25 mouse cellular contexts compared by ENCODE assay signal in the genomic region with DNA sequence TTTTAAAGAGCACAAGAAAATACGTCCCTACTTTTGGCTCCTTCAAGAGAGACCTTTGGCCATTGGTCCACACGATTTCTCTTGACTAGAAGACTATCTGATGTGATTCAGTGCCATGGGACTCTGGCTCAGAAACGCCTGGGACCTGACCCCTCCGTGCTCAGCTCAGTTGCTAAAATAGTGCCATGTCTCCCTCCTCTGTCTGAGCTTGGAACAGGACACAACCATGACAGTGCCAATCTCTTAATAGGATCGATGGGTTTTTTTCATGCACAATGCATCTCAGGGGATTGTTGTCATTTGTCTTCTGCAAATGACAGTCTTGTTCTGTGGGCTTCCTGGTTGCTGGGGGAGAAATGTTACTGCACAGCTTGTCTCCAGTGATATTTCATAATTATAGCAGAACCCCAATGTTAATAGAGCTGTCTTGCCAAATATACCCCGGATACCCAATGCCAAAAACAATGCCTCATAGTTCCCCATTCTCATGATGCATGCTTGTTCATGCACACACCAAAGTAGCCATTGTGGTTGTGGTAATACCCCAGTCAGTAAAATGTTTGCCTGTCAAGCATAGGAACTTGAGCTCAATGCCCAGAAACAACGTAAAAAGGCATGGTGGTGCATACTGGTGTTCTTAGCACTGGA.
DNase-seq lines count a peak whose midpoint lies in the region; ATAC-seq and TF ChIP-seq lines count a peak whose summit lies in the region.
"Had no signal": no experiment of that assay in that cellular context is flagged by ENCODE, and none has a peak within 500 bp of the region (broad histone marks: within the 10 kb centered on the region; RNA-seq: fewer than 3 reads in every experiment).

No protein-coding gene starts in this region.

- H3K27me3 ChIP-seq in forebrain, postnatal 0 days (ENCODE audit: insufficient read depth, low read length) = no peaks in the 10 kb centered on the region
- no peaks in the 10 kb centered on the region for H3K27me3 ChIP-seq in forebrain, embryonic 12.5 days
- peaks cover 32% of the 10 kb centered on the region for H3K27me3 ChIP-seq in CH12.LX (replicated peaks)
- H3K27me3 ChIP-seq: embryonic facial prominence, embryonic 12.5 days; heart, embryonic 13.5 days; hindbrain, embryonic 13.5 days; intestine, embryonic 15.5 days; limb, embryonic 15.5 days; neural tube, embryonic 15.5 days had no signal

- H3K9ac ChIP-seq in forebrain, postnatal 0 days = no peak overlapping the region
- H3K9ac ChIP-seq in forebrain, embryonic 12.5 days = no peak overlapping the region
- H3K9ac ChIP-seq in CH12.LX (ENCODE audit: insufficient read depth, low read depth) = no peak overlapping the region
- H3K9ac ChIP-seq: embryonic facial prominence, embryonic 12.5 days; heart, embryonic 13.5 days; hindbrain, embryonic 13.5 days; intestine, embryonic 15.5 days; limb, embryonic 15.5 days; liver, embryonic 14.5 days; lung, embryonic 14.5 days; neural tube, embryonic 15.5 days had no signal

- TF ChIP-seq RAD21 in CH12.LX (IDR thresholded peaks at IDR 0.05; ENCODE audit: low read depth, low read length) = peak; percentile 17

- H3K27ac ChIP-seq in forebrain, postnatal 0 days (ENCODE audit: low read depth, low read length) = no peak overlapping the region
- H3K27ac ChIP-seq in forebrain, embryonic 12.5 days = no peak overlapping the region
- H3K27ac ChIP-seq in CH12.LX (ENCODE audit: insufficient read depth, low read depth) = no peak overlapping the region
- H3K27ac ChIP-seq: embryonic facial prominence, embryonic 12.5 days; gastrocnemius, adult 2 months; heart, embryonic 13.5 days; hindbrain, embryonic 13.5 days; intestine, embryonic 15.5 days; limb, embryonic 15.5 days; liver, embryonic 14.5 days; neural tube, embryonic 15.5 days; stomach, postnatal 0 days had no signal

- no peaks in the 10 kb centered on the region for H3K9me3 ChIP-seq in forebrain, postnatal 0 days (ENCODE audit: low read length)
- no peaks in the 10 kb centered on the region for H3K9me3 ChIP-seq in forebrain, embryonic 12.5 days
- no peaks in the 10 kb centered on the region for H3K9me3 ChIP-seq in CH12.LX (replicated peaks; ENCODE audit: low read length)
- H3K9me3 ChIP-seq: embryonic facial prominence, embryonic 12.5 days; heart, embryonic 13.5 days; intestine, embryonic 15.5 days; limb, embryonic 15.5 days; neural tube, embryonic 15.5 days had no signal

- H3K36me3 ChIP-seq in forebrain, postnatal 0 days (ENCODE audit: insufficient read depth) = no peaks in the 10 kb centered on the region
- H3K36me3 ChIP-seq in forebrain, embryonic 12.5 days (replicated peaks) = no peaks in the 10 kb centered on the region
- no peaks in the 10 kb centered on the region for H3K36me3 ChIP-seq in CH12.LX (replicated peaks in 1 of 2; ENCODE audit: control insufficient read depth in 1 of 2, insufficient read depth in 1 of 2, low read length in 1 of 2)
- H3K36me3 ChIP-seq: embryonic facial prominence, embryonic 12.5 days; heart, embryonic 13.5 days; hindbrain, embryonic 13.5 days; intestine, embryonic 15.5 days; limb, embryonic 15.5 days; neural tube, embryonic 15.5 days had no signal

- H3K79me2 ChIP-seq in CH12.LX (replicated peaks; ENCODE audit: control insufficient read depth, extremely low read depth, insufficient read depth, poor library complexity, severe bottlenecking) = no peaks in the 10 kb centered on the region

- TF ChIP-seq CTCF in forebrain, postnatal 0 days (IDR thresholded peaks at IDR 0.05; ENCODE audit: low read depth) = peak; percentile 31; the same call in 1 of the 2 replicates
- TF ChIP-seq CTCF in CH12.LX (conservative IDR thresholded peaks at IDR 0.05 in 1 of 2, IDR thresholded peaks at IDR 0.05 in 1 of 2; ENCODE audit: low read depth in 2 of 2, low read length in 2 of 2) = peak in 1 of 2 experiments; percentile 26; a peak in 1 of 4 replicates

- no peak overlapping the region for H3K4me2 ChIP-seq in forebrain, postnatal 0 days (ENCODE audit: low read depth)
- H3K4me2 ChIP-seq in forebrain, embryonic 12.5 days = no peak overlapping the region
- H3K4me2 ChIP-seq in CH12.LX (ENCODE audit: insufficient read depth, low read depth, poor library complexity, severe bottlenecking) = no peak overlapping the region
- H3K4me2 ChIP-seq: embryonic facial prominence, embryonic 12.5 days; heart, embryonic 13.5 days; hindbrain, embryonic 13.5 days; intestine, embryonic 15.5 days; limb, embryonic 15.5 days; lung, embryonic 14.5 days; neural tube, embryonic 15.5 days had no signal

- no peak overlapping the region for H3K4me3 ChIP-seq in forebrain, postnatal 0 days (ENCODE audit: low read depth, low read length)
- H3K4me3 ChIP-seq in forebrain, embryonic 12.5 days (replicated peaks) = no peak overlapping the region
- no peak overlapping the region for H3K4me3 ChIP-seq in CH12.LX (replicated peaks in 1 of 3; ENCODE audit: low read depth in 2 of 3, low read length in 2 of 3, poor library complexity in 1 of 3)
- H3K4me3 ChIP-seq: embryonic facial prominence, embryonic 12.5 days; gastrocnemius, adult 2 months; heart, embryonic 13.5 days; hindbrain, embryonic 13.5 days; intestine, embryonic 15.5 days; limb, embryonic 15.5 days; neural tube, embryonic 15.5 days had no signal

- no peak for ATAC-seq in forebrain, postnatal 0 days
- ATAC-seq in forebrain, embryonic 12.5 days (ENCODE audit: low FRiP score) = no peak
- ATAC-seq: intestine, embryonic 15.5 days had no signal

- in situ Hi-C loops in CH12.LX (cut with MboI; ENCODE audit: low pct_ligation_motif_present, low pct_unique_long_range_greater_than_20kb, low sequenced_read_pairs) = no loop called here

- H3K4me1 ChIP-seq in forebrain, postnatal 0 days (ENCODE audit: insufficient read depth) = no peaks in the 10 kb centered on the region
- H3K4me1 ChIP-seq in forebrain, embryonic 12.5 days = no peaks in the 10 kb centered on the region
- no peaks in the 10 kb centered on the region for H3K4me1 ChIP-seq in CH12.LX (ENCODE audit: control insufficient read depth in 1 of 2, insufficient read depth in 2 of 2)
- H3K4me1 ChIP-seq: embryonic facial prominence, embryonic 12.5 days; heart, embryonic 13.5 days; intestine, embryonic 15.5 days; limb, embryonic 15.5 days; neural tube, embryonic 15.5 days had no signal

- 82% methylated on average over 7 of the region's 7 CpGs for WGBS in forebrain, postnatal 0 days
- WGBS in forebrain, embryonic 12.5 days = 86% methylated on average over 7 of the region's 7 CpGs

- no peak for TF ChIP-seq EP300 in CH12.LX (IDR thresholded peaks at IDR 0.05; ENCODE audit: low read length)

- dilution Hi-C loops in CH12.LX (cut with MboI; ENCODE audit: extremely low pct_ligation_motif_present, extremely low pct_unique_long_range_greater_than_20kb, low sequenced_read_pairs) = no loop called here

- no peak for TF ChIP-seq POLR2A in CH12.LX (IDR thresholded peaks at IDR 0.05; ENCODE audit: low read depth, low read length)

- DNase-seq in forebrain, postnatal 0 days = no peak
- peak; percentile 27 for DNase-seq in layer of hippocampus, adult 11-12 months (ENCODE audit: low spot score)
- no peak for DNase-seq in layer of hippocampus, adult 8-10 months (ENCODE audit: low spot score in 2 of 2)
- DNase-seq in CH12.LX (ENCODE audit: extremely low read depth) = no peak
- peak; percentile 45 for DNase-seq in layer of hippocampus, adult 9-11 months
- DNase-seq in gastrocnemius, postnatal 4 days (ENCODE audit: low spot score in 2 of 2) = no peak
- no peak for DNase-seq in urinary bladder, postnatal 25 days (ENCODE audit: low spot score)
- DNase-seq: cerebellum, adult 11-12 months; gastrocnemius, adult 2 months; heart, postnatal 14 days; kidney, postnatal 4 days; left cerebral cortex, postnatal 4 days; lung, embryonic 14.5 days; right cerebral cortex, postnatal 14 days; thymus, adult 2 months; thymus, postnatal 4 days had no signal

TF ChIP-seq in CH12.LX, 34 proteins besides CTCF, POLR2A, EP300 and RAD21:
- no peak for TF ChIP-seq ZKSCAN1 (IDR thresholded peaks at IDR 0.05; ENCODE audit: borderline replicate concordance, low read depth, low read length)
- TF ChIP-seq ZMIZ1 (IDR thresholded peaks at IDR 0.05; ENCODE audit: low read depth, low read length) = no peak

Comparison
In these comparisons a context has a peak if more than half of its experiments do, and no peak if none do; other contexts are left out.
1. DNase-seq: peak in layer of hippocampus, adult 11-12 months (single experiment) and layer of hippocampus, adult 9-11 months (single experiment); none in forebrain, postnatal 0 days (single experiment), layer of hippocampus, adult 8-10 months (0 of 2), CH12.LX (single experiment), gastrocnemius, postnatal 4 days (0 of 2) and urinary bladder, postnatal 25 days (single experiment).